ENCODE assay signal across 13 mouse cellular contexts in the genomic region with DNA sequence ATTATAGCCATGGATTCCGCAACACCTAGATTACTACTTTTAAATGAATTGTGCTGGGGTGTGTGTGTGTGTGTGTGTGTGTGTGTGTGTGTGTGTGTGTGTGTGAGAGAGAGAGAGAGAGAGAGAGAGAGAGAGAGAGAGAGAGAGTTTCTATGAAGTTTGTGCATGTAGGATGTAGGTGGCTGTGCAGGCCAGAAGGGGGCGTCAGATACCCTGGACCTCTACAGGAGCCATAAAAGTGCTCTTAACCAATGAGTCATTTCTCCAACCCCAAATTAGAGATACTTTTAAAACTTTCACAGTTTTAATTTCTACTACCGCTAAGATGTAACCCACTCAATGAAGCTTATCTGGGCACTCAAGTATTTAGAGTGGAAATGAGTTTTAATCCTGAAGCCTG. TPM values are rescaled to one million over a fixed set of nuclear protein-coding genes. Genes with fewer than 3 reads are reported as not detected.
DNase-seq lines count a peak whose midpoint lies in the region; ATAC-seq and TF ChIP-seq lines count a peak whose summit lies in the region.
"Had no signal": no experiment of that assay in that cellular context is flagged by ENCODE, and none has a peak within 500 bp of the region (broad histone marks: within the 10 kb centered on the region; RNA-seq: fewer than 3 reads in every experiment).

No protein-coding gene starts in this region.

- no peak overlapping the region for H3K9ac ChIP-seq in lung, embryonic 14.5 days
- no peak overlapping the region for H3K9ac ChIP-seq in ES-Bruce4 (ENCODE audit: low read depth, poor library complexity, severe bottlenecking)
- no peak overlapping the region for H3K9ac ChIP-seq in hindbrain, embryonic 11.5 days (ENCODE audit: low read depth, low read length)
- H3K9ac ChIP-seq: hindbrain, embryonic 15.5 days; liver, embryonic 15.5 days had no signal

- TF ChIP-seq POLR2A in ES-Bruce4 (IDR thresholded peaks at IDR 0.05; ENCODE audit: insufficient read depth, low read length): no peak

- no peaks in the 10 kb centered on the region for H3K9me3 ChIP-seq in lung, embryonic 14.5 days (ENCODE audit: low read depth, low read length)
- H3K9me3 ChIP-seq in ES-Bruce4 (replicated peaks; ENCODE audit: control insufficient read depth, insufficient read depth, low read length, poor library complexity, severe bottlenecking): no peaks in the 10 kb centered on the region
- no peaks in the 10 kb centered on the region for H3K9me3 ChIP-seq in hindbrain, embryonic 11.5 days (ENCODE audit: control insufficient read depth, low read length)
- H3K9me3 ChIP-seq: embryonic facial prominence, embryonic 10.5 days; G1E; heart, embryonic 12.5 days; hindbrain, embryonic 15.5 days; liver, embryonic 15.5 days had no signal

- H3K36me3 ChIP-seq in lung, embryonic 14.5 days (ENCODE audit: insufficient read depth): no peaks in the 10 kb centered on the region
- H3K36me3 ChIP-seq in ES-Bruce4 (ENCODE audit: control insufficient read depth, insufficient read depth, low read length, poor library complexity, severe bottlenecking): no peaks in the 10 kb centered on the region
- H3K36me3 ChIP-seq in hindbrain, embryonic 11.5 days (ENCODE audit: control insufficient read depth, insufficient read depth, low read length): no peaks in the 10 kb centered on the region
- H3K36me3 ChIP-seq: embryonic facial prominence, embryonic 10.5 days; G1E; heart, embryonic 12.5 days; hindbrain, embryonic 15.5 days; liver, embryonic 15.5 days had no signal

- 68% methylated on average over 3 of the region's 3 CpGs for WGBS in lung, embryonic 14.5 days
- WGBS in hindbrain, embryonic 11.5 days: 70% methylated on average over 3 of the region's 3 CpGs

- TF ChIP-seq CTCF in gastrocnemius, adult 2 months (IDR thresholded peaks at IDR 0.05): peak; percentile 23; the same call in 1 of the 2 replicates
- TF ChIP-seq CTCF in lung, embryonic 14.5 days (IDR thresholded peaks at IDR 0.05; ENCODE audit: low read depth): 0 out of 2 replicates have a peak, but pooled peaks have one; percentile 16
- peak; percentile 60 for TF ChIP-seq CTCF in ES-Bruce4 (IDR thresholded peaks at IDR 0.05; ENCODE audit: low read depth, low read length)

- intact Hi-C loops in gastrocnemius, adult 2 months (cut with DNase I): loop anchor here (1.0 kb wide), 1 partner anchor 293 kb away; no protein-coding TSS in a partner anchor

- H3K4me2 ChIP-seq in lung, embryonic 14.5 days: no peak overlapping the region
- H3K4me2 ChIP-seq in hindbrain, embryonic 11.5 days (replicated peaks; ENCODE audit: low read depth, low read length): no peak overlapping the region
- H3K4me2 ChIP-seq: liver, embryonic 15.5 days had no signal

- no peak for ATAC-seq in lung, embryonic 14.5 days (ENCODE audit: insufficient read depth)
- ATAC-seq in megakaryocyte progenitor cell, adult 5-6 weeks (replicated peaks; ENCODE audit: poor library complexity): peak; percentile 45
- ATAC-seq in hindbrain, embryonic 11.5 days (ENCODE audit: low FRiP score): no peak

- H3K4me1 ChIP-seq in lung, embryonic 14.5 days (ENCODE audit: insufficient read depth): no peaks in the 10 kb centered on the region; the same call in 1 of the 2 replicates
- H3K4me1 ChIP-seq in ES-Bruce4 (ENCODE audit: control insufficient read depth, insufficient read depth, low read length): peaks cover 5% of the 10 kb centered on the region
- H3K4me1 ChIP-seq in hindbrain, embryonic 11.5 days (replicated peaks; ENCODE audit: control insufficient read depth, insufficient read depth, low read length): peaks cover 2% of the 10 kb centered on the region; the same call in 1 of the 2 replicates

- H3K27ac ChIP-seq in gastrocnemius, adult 2 months: no peak overlapping the region; the same call in 1 of the 2 replicates
- H3K27ac ChIP-seq in lung, embryonic 14.5 days (ENCODE audit: low read depth): no peak overlapping the region
- H3K27ac ChIP-seq in ES-Bruce4 (ENCODE audit: insufficient read depth, low read length): no peak overlapping the region
- no peak overlapping the region for H3K27ac ChIP-seq in hindbrain, embryonic 11.5 days (ENCODE audit: low read depth, low read length)
- H3K27ac ChIP-seq: embryonic facial prominence, embryonic 10.5 days; hindbrain, embryonic 15.5 days; liver, embryonic 15.5 days had no signal

- H3K27me3 ChIP-seq in lung, embryonic 14.5 days (ENCODE audit: insufficient read depth, low read length): no peaks in the 10 kb centered on the region
- no peaks in the 10 kb centered on the region for H3K27me3 ChIP-seq in ES-Bruce4 (ENCODE audit: control insufficient read depth, insufficient read depth, low read length, poor library complexity, severe bottlenecking)
- H3K27me3 ChIP-seq in hindbrain, embryonic 11.5 days (ENCODE audit: control insufficient read depth, insufficient read depth, low read length): no peaks in the 10 kb centered on the region
- H3K27me3 ChIP-seq: heart, embryonic 12.5 days; hindbrain, embryonic 15.5 days had no signal

- TF ChIP-seq EP300 in ES-Bruce4 (IDR thresholded peaks at IDR 0.05; ENCODE audit: insufficient read depth, low read depth, low read length): no peak

- H3K4me3 ChIP-seq in gastrocnemius, adult 2 months: no peak overlapping the region
- no peak overlapping the region for H3K4me3 ChIP-seq in lung, embryonic 14.5 days (ENCODE audit: low read depth, low read length)
- H3K4me3 ChIP-seq in ES-Bruce4 (ENCODE audit: low read depth, low read length): no peak overlapping the region
- no peak overlapping the region for H3K4me3 ChIP-seq in hindbrain, embryonic 11.5 days (ENCODE audit: low read depth, low read length)
- H3K4me3 ChIP-seq: liver, embryonic 15.5 days had no signal

- no peak for DNase-seq in gastrocnemius, adult 2 months
- no peak for DNase-seq in gastrocnemius, adult 8-10 months (ENCODE audit: low spot score in 2 of 2)
- no peak for DNase-seq in lung, embryonic 14.5 days
- no peak for DNase-seq in lung, postnatal 14 days
- DNase-seq in urinary bladder, postnatal 10 days (ENCODE audit: low spot score): no peak
- DNase-seq in hindbrain, embryonic 11.5 days (ENCODE audit: low spot score): no peak

RNA-seq across cellular contexts. Expression of a gene that starts 50.2 kb away (rescaled TPM):
- total RNA-seq in gastrocnemius, adult 2 months (2021): 100 to 1,000 TPM in 1 of 2 experiments, 10 to 100 TPM in 1; 70.0 to 124 TPM
- 100 to 1,000 TPM in 3 of 4 experiments, 10 to 100 TPM in 1; 89.5 to 168 (median 130) TPM for total RNA-seq in gastrocnemius, adult 8-10 months (2022)
- 8.8 and 12.1 TPM in 2 replicates for polyA plus RNA-seq in lung, embryonic 14.5 days (2014; fragmentation: Nextera tagmentation; extraction: Ambion mirVana)
- polyA plus RNA-seq in ES-Bruce4 (2011; ENCODE audit: insufficient read depth, insufficient read length, low read depth, missing spikeins): 39.2 and 40.3 TPM in 2 replicates
- total RNA-seq in megakaryocyte progenitor cell, adult 5-6 weeks (2015): 3.4 and 3.5 TPM in 2 replicates
- 2.9 and 4.1 TPM in 2 replicates for total RNA-seq in megakaryocyte progenitor cell, adult 5-6 weeks (2017)
- 2.1 and 3.0 TPM in 2 replicates for polyA plus RNA-seq in hindbrain, embryonic 11.5 days (2014; fragmentation: Nextera tagmentation; extraction: Ambion mirVana)

Comparison
In these comparisons a context has a peak if more than half of its experiments do, and no peak if none do; other contexts are left out.
1. RNA of a gene that starts 50.2 kb away (total RNA-seq): 89.5 to 168 TPM in gastrocnemius, adult 8-10 months and 70.0 to 124 TPM in gastrocnemius, adult 2 months; 2.9 to 4.1 TPM in megakaryocyte progenitor cell, adult 5-6 weeks; every median in the first group is over 10 times any median in the second.
2. Peak in every context shown above with its lines, with median percentiles within 50 percentile points of each other: CTCF ChIP-seq.